Mouse (Mus musculus) CH12.LX (cell line): ENCODE measurements at regions not wholly inside any gene's neighbourhood (a gene's known extent, or its start where the extent isn't known, plus 50 kb on each side); places are given as distances from the start of the nearest gene placed in this dataset.

Experiments used
- DNase-seq: peaks from one replicate; pipeline ENCODE4 v3.0.0-alpha.2; 2013; ENCODE audit errors: extremely low read depth
- H3K27ac ChIP-seq: 2 replicates; pipeline ENCODE4 v1.5.1; 2012; ENCODE audit warnings: low read depth, mild to moderate bottlenecking, control low read depth, moderate library complexity; ENCODE audit not compliant: insufficient read depth
- H3K27me3 ChIP-seq: replicated peaks from 2 replicates; pipeline ENCODE3; 2012; ENCODE audit warnings: inconsistent platforms
- H3K36me3 ChIP-seq, 2 experiments: replicated peaks in 1 of 2; 2 replicates each; pipeline versions ENCODE3 to v1.6.1; 2012; ENCODE audit warnings: inconsistent platforms in 1 of 2, low read length in 1 of 2, mild to moderate bottlenecking in 1 of 2, mixed read lengths in 1 of 2, moderate library complexity in 1 of 2; ENCODE audit not compliant: control insufficient read depth in 1 of 2, insufficient read depth in 1 of 2
- H3K4me1 ChIP-seq, 2 experiments: 2 replicates each; pipeline ENCODE4 v1.6.1; 2012; ENCODE audit warnings: inconsistent platforms in 1 of 2, moderate library complexity in 1 of 2; ENCODE audit not compliant: insufficient read depth in 2 of 2, control insufficient read depth in 1 of 2
- H3K4me2 ChIP-seq: 2 replicates; pipeline ENCODE4 v1.6.1; 2012; ENCODE audit warnings: low read depth, mild to moderate bottlenecking, control low read depth; ENCODE audit not compliant: poor library complexity, insufficient read depth, severe bottlenecking
- H3K4me3 ChIP-seq, 3 experiments: fragments of 150-350 bp in 1 of 3; sonication (generic) in 1 of 3; replicated peaks in 1 of 3; 2 replicates each; pipeline versions ENCODE3 to v1.5.1; 2011 to 2012; ENCODE audit warnings: low read depth in 2 of 3, low read length in 2 of 3, mild to moderate bottlenecking in 2 of 3, moderate library complexity in 2 of 3, control low read depth in 1 of 3, improper control_type of control experiment in 1 of 3, inconsistent platforms in 1 of 3, mixed read lengths in 1 of 3; ENCODE audit not compliant: poor library complexity in 1 of 3
- H3K79me2 ChIP-seq: replicated peaks from 2 replicates; pipeline ENCODE4 v1.6.1; 2012; ENCODE audit warnings: mild to moderate bottlenecking, moderate library complexity; ENCODE audit not compliant: control insufficient read depth, poor library complexity, insufficient read depth, severe bottlenecking; ENCODE audit errors: extremely low read depth
- H3K9ac ChIP-seq: 2 replicates; pipeline ENCODE4 v1.6.1; 2012; ENCODE audit warnings: low read depth, mild to moderate bottlenecking, control low read depth, moderate library complexity; ENCODE audit not compliant: insufficient read depth
- H3K9me3 ChIP-seq: replicated peaks from 2 replicates; pipeline ENCODE3; 2012; ENCODE audit warnings: low read length, inconsistent platforms, mixed read lengths
- BHLHE40 ChIP-seq: IDR thresholded peaks from 2 replicates; pipeline ENCODE4 v1.6.1; 2011; ENCODE audit warnings: mild to moderate bottlenecking, low read depth, low read length, improper control_type of control experiment
- CHD1 ChIP-seq: IDR thresholded peaks from 2 replicates; pipeline ENCODE4 v1.6.1; 2012; ENCODE audit warnings: low read depth, low read length, improper control_type of control experiment, inconsistent platforms
- E2F4 ChIP-seq: IDR thresholded peaks from 2 replicates; pipeline ENCODE4 v1.6.1; 2011; ENCODE audit warnings: low read depth, low read length, improper control_type of control experiment; ENCODE audit not compliant: insufficient replicate concordance
- ELF1 ChIP-seq: IDR thresholded peaks from 2 replicates; pipeline ENCODE4 v1.6.1; 2014; ENCODE audit warnings: low read depth, mild to moderate bottlenecking, inconsistent platforms, low read length, improper control_type of control experiment
- JUND ChIP-seq: conservative IDR thresholded peaks from 2 replicates; pipeline ENCODE4 v1.6.1; 2011; ENCODE audit warnings: low read depth, low read length, improper control_type of control experiment
- KAT2A ChIP-seq: IDR thresholded peaks from 2 replicates; pipeline ENCODE4 v1.6.1; 2012; ENCODE audit warnings: low read length, improper control_type of control experiment, inconsistent platforms; ENCODE audit not compliant: insufficient replicate concordance
- MAFK ChIP-seq: IDR thresholded peaks from 2 replicates; pipeline ENCODE4 v1.6.1; 2011; ENCODE audit warnings: low read length, improper control_type of control experiment; ENCODE audit not compliant: insufficient replicate concordance
- MEF2A ChIP-seq: IDR thresholded peaks from 2 replicates; pipeline ENCODE4 v1.6.1; 2014; ENCODE audit warnings: low read depth, mild to moderate bottlenecking, inconsistent platforms, low read length, improper control_type of control experiment, borderline replicate concordance
- NELFE ChIP-seq: IDR thresholded peaks from 2 replicates; pipeline ENCODE4 v1.6.1; 2011; ENCODE audit warnings: low read depth, low read length, improper control_type of control experiment
- POLR2A ChIP-seq: IDR thresholded peaks from 2 replicates; pipeline ENCODE4 v1.6.1; 2011; ENCODE audit warnings: low read depth, mild to moderate bottlenecking, improper control_type of control experiment, low read length
- POLR2AphosphoS2 ChIP-seq: IDR thresholded peaks from 2 replicates; pipeline ENCODE4 v1.6.1; 2011; ENCODE audit warnings: low read depth, low read length, improper control_type of control experiment
- RAD21 ChIP-seq: IDR thresholded peaks from 2 replicates; pipeline ENCODE4 v1.6.1; 2011; ENCODE audit warnings: low read depth, mild to moderate bottlenecking, low read length, improper control_type of control experiment, moderate library complexity
- RCOR1 ChIP-seq: conservative IDR thresholded peaks from 2 replicates; pipeline ENCODE4 v1.6.1; 2012; ENCODE audit warnings: low read depth, mild to moderate bottlenecking, inconsistent platforms, low read length, improper control_type of control experiment
- UBTF ChIP-seq: IDR thresholded peaks from 2 replicates; pipeline ENCODE4 v1.6.1; 2012; ENCODE audit warnings: low read depth, mild to moderate bottlenecking, inconsistent platforms, low read length, improper control_type of control experiment, moderate library complexity
- USF1 ChIP-seq: IDR thresholded peaks from 2 replicates; pipeline ENCODE4 v1.6.1; 2014; ENCODE audit warnings: low read depth, mild to moderate bottlenecking, inconsistent platforms, low read length, improper control_type of control experiment
- ZC3H11A ChIP-seq: IDR thresholded peaks from 2 replicates; pipeline ENCODE4 v1.6.1; 2012; ENCODE audit warnings: low read depth, mild to moderate bottlenecking, inconsistent platforms, low read length, improper control_type of control experiment
- ZNF384 ChIP-seq: IDR thresholded peaks from 2 replicates; pipeline ENCODE4 v1.6.1; 2012; ENCODE audit warnings: low read depth, low read length, improper control_type of control experiment, inconsistent platforms
- dilution Hi-C: fragments of 300-500 bp; cut with MboI; formaldehyde crosslinking; loops from 2 replicates; pipeline ENCODE4 v1.14.3; 2020; ENCODE audit warnings: low sequenced_read_pairs; ENCODE audit not compliant: extremely low pct_unique_long_range_greater_than_20kb, extremely low pct_ligation_motif_present
- in situ Hi-C: fragments of 300-500 bp; cut with MboI; formaldehyde crosslinking; loops from 3 replicates; pipeline ENCODE4 v1.14.3; 2019; ENCODE audit warnings: low sequenced_read_pairs, low pct_ligation_motif_present, low pct_unique_long_range_greater_than_20kb, mixed read lengths

DNA sequence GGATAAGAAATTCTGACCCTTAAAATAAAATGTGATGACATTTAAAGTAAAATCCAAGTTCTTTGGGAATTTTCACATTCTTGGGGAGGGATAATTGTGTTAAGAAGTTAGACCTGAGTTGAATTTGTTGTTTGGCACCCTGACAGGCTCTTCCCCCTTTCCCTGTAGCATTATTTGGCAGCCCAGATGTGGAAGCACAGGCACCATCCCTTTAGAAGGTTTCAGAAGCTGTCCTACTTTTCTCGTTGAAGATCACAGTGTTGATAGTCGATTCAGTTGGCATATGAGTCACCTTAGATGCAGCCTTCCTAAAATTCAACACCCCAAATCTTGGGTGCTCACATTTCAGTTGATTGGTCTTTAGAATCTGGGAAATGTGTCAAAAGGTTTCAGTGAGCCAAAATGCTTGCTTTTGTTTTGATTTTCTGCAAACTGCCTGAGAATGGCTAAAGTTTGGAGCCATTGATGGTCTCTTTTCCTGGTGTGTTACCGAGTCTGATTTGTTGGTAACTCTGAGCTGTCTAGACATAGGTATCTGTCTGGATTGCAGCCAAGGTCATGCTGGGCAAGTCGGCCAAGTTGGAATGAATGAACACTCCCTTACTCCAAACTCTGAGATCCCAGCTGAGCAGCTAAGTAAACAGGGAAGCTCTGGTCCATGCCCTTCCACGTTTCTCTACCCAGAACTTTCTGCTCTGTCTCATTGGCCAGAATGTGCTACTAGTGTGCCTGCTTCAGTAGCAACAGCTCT, 65.9 kb upstream of the Bmper start:
- Histone ChIP-seq H3K27me3 (no peaks in the 10 kb centered on the region), H3K4me3 (no peak overlapping the region), H3K27ac (no peak overlapping the region), H3K79me2 (no peaks in the 10 kb centered on the region), H3K9me3 (no peaks in the 10 kb centered on the region), H3K9ac (no peak overlapping the region), H3K4me1 (no peaks in the 10 kb centered on the region), H3K36me3 (no peaks in the 10 kb centered on the region), H3K4me2 (no peak overlapping the region)
- DNase-seq: no peak
- dilution Hi-C loops: no loop called here
- in situ Hi-C loops: no loop called here
- TF ChIP-seq POLR2AphosphoS2: no peak
- no peak for TF ChIP-seq UBTF
- no peak for TF ChIP-seq BHLHE40
- no peak for TF ChIP-seq ZNF384
- no peak for TF ChIP-seq CHD1
- TF ChIP-seq ZC3H11A: no peak
- no peak for TF ChIP-seq MEF2A
- no peak for TF ChIP-seq E2F4
- TF ChIP-seq MAFK: no peak
- no peak for TF ChIP-seq RCOR1
- no peak for TF ChIP-seq POLR2A
- TF ChIP-seq NELFE: no peak
- TF ChIP-seq JUND: no peak
- TF ChIP-seq KAT2A: no peak
- TF ChIP-seq ELF1: no peak

DNA sequence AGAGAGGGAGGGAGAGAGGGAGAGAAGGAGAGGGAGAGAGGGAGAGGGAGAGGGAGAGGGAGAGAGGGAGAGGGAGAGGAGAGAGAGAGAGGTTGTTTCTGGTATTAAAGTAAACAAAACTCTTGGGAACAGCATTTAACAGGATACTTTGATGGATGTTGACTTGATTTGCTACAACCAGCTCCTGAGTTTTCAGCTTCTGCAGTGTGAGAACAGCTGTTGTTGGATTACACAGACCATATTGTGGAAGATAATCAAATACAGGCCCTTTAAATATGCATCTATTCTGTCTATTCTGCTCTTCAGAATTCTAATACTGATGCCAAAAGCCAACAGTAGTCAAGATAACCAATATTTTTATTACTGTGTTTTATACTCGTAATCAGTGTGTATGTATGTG, 64.4 kb upstream of the Bmper start:
- DNase-seq: no peak
- in situ Hi-C loops: no loop called here
- no peak overlapping the region for H3K4me3 ChIP-seq
- H3K27ac ChIP-seq: no peak overlapping the region
- TF ChIP-seq USF1 (no peak), RAD21 (no peak), BHLHE40 (no peak), NELFE (no peak)
- dilution Hi-C loops: no loop called here
- no peak overlapping the region for H3K4me2 ChIP-seq
- no peaks in the 10 kb centered on the region for H3K36me3 ChIP-seq
- no peaks in the 10 kb centered on the region for H3K4me1 ChIP-seq
- H3K79me2 ChIP-seq: no peaks in the 10 kb centered on the region
- no peak overlapping the region for H3K9ac ChIP-seq
- H3K27me3 ChIP-seq: no peaks in the 10 kb centered on the region
- no peaks in the 10 kb centered on the region for H3K9me3 ChIP-seq
